Mouse (Mus musculus) liver, embryonic 14.5 days (tissue): ENCODE results near the gene Slc17a6.

Experiments used
- CTCF ChIP-seq: IDR thresholded peaks from 2 replicates; pipeline ENCODE4 v1.5.1; 2016; ENCODE audit warnings: antibody characterized with exemption, low read depth, control low read depth
- EP300 ChIP-seq: IDR thresholded peaks from 2 replicates; pipeline ENCODE4 v1.6.1; 2016; ENCODE audit warnings: antibody characterized with exemption, low read depth

- TF ChIP-seq CTCF (no peak), EP300 (no peak)
Observed at GRCm38 (mm10) chr7:51627001-51627631, 5.3 kb downstream of the Slc17a6 start.
